Comparison of ENCODE assay signal across 8 mouse cellular contexts in genomic region chr7:96796033-96796741, GRCm38 (mm10).
DNase-seq lines count a peak whose midpoint lies in the region; ATAC-seq and TF ChIP-seq lines count a peak whose summit lies in the region.

No protein-coding gene starts in this region.

- H3K9ac ChIP-seq in intestine, embryonic 14.5 days (ENCODE audit: low read length), result no peak overlapping the region
- H3K9ac ChIP-seq in intestine, postnatal 0 days (ENCODE audit: low read depth, low read length), result no peak overlapping the region
- H3K9ac ChIP-seq in heart, embryonic 13.5 days, result no peak overlapping the region
- no peak overlapping the region for H3K9ac ChIP-seq in limb, embryonic 15.5 days
- H3K9ac ChIP-seq in neural tube, embryonic 14.5 days (replicated peaks; ENCODE audit: low read depth, low read length), result no peak overlapping the region

- peaks cover 37% of the 10 kb centered on the region for H3K4me1 ChIP-seq in intestine, embryonic 14.5 days (replicated peaks; ENCODE audit: control insufficient read depth, insufficient read depth, low read length)
- no peaks in the 10 kb centered on the region; the same call in 1 of the 2 replicates for H3K4me1 ChIP-seq in intestine, postnatal 0 days (replicated peaks; ENCODE audit: control insufficient read depth, insufficient read depth, low read length)
- peaks cover 37% of the 10 kb centered on the region for H3K4me1 ChIP-seq in heart, embryonic 13.5 days
- H3K4me1 ChIP-seq in limb, embryonic 15.5 days, result peaks cover 51% of the 10 kb centered on the region
- H3K4me1 ChIP-seq in neural tube, embryonic 14.5 days (ENCODE audit: control insufficient read depth, insufficient read depth, low read length), result peaks cover 26% of the 10 kb centered on the region

- H3K4me3 ChIP-seq in intestine, embryonic 14.5 days (ENCODE audit: low read depth, low read length), result no peak overlapping the region
- H3K4me3 ChIP-seq in intestine, postnatal 0 days (ENCODE audit: low read depth, low read length), result no peak overlapping the region
- H3K4me3 ChIP-seq in heart, embryonic 13.5 days, result no peak overlapping the region
- H3K4me3 ChIP-seq in limb, embryonic 15.5 days, result no peak overlapping the region
- H3K4me3 ChIP-seq in neural tube, embryonic 14.5 days (ENCODE audit: low read depth, low read length), result no peak overlapping the region

- 31% methylated on average over 9 of the region's 9 CpGs for WGBS in intestine, embryonic 14.5 days
- WGBS in intestine, postnatal 0 days, result 43% methylated on average over 9 of the region's 9 CpGs
- WGBS in heart, embryonic 13.5 days, result 40% methylated on average over 9 of the region's 9 CpGs
- 21% methylated on average over 9 of the region's 9 CpGs for WGBS in limb, embryonic 15.5 days
- WGBS in neural tube, embryonic 14.5 days, result 32% methylated on average over 9 of the region's 9 CpGs

- H3K4me2 ChIP-seq in intestine, embryonic 14.5 days (ENCODE audit: low read length), result no peak overlapping the region
- no peak overlapping the region for H3K4me2 ChIP-seq in intestine, postnatal 0 days (replicated peaks; ENCODE audit: low read depth)
- H3K4me2 ChIP-seq in heart, embryonic 13.5 days, result 0 out of 2 replicates have a peak overlapping the region, but pooled peaks have one; percentile 9
- peak overlapping the region; percentile 17; the same call in 1 of the 2 replicates for H3K4me2 ChIP-seq in limb, embryonic 15.5 days
- no peak overlapping the region for H3K4me2 ChIP-seq in neural tube, embryonic 14.5 days (ENCODE audit: low read depth, low read length)

- H3K36me3 ChIP-seq in intestine, embryonic 14.5 days (ENCODE audit: control insufficient read depth, insufficient read depth, low read length), result no peaks in the 10 kb centered on the region
- no peaks in the 10 kb centered on the region; the same call in 1 of the 2 replicates for H3K36me3 ChIP-seq in intestine, postnatal 0 days (ENCODE audit: control insufficient read depth, insufficient read depth)
- H3K36me3 ChIP-seq in heart, embryonic 13.5 days, result 0 out of 2 replicates have a peak, but pooled peaks cover 2% of the 10 kb centered on the region
- no peaks in the 10 kb centered on the region for H3K36me3 ChIP-seq in limb, embryonic 15.5 days
- no peaks in the 10 kb centered on the region for H3K36me3 ChIP-seq in neural tube, embryonic 14.5 days (ENCODE audit: control insufficient read depth, insufficient read depth, low read length)

- DNase-seq in intestine, embryonic 14.5 days (ENCODE audit: low spot score), result no peak
- DNase-seq in fibroblast of lung, adult 2 months (ENCODE audit: low read depth), result peak; percentile 97
- DNase-seq in kidney, postnatal 10 days, result peak; percentile 89
- DNase-seq in spleen, postnatal 4 days (ENCODE audit: low spot score in 2 of 2), result no peak

- TF ChIP-seq CTCF in intestine, postnatal 0 days (IDR thresholded peaks at IDR 0.05; ENCODE audit: low read depth), result no peak

- peak; percentile 63; the same call in 1 of the 2 replicates for ATAC-seq in intestine, embryonic 14.5 days (replicated peaks; ENCODE audit: low FRiP score, low TSS enrichment, low read depth)
- ATAC-seq in intestine, postnatal 0 days, result no peak
- ATAC-seq in heart, embryonic 13.5 days (ENCODE audit: extremely low read depth, insufficient number of reproducible peaks, low FRiP score, low TSS enrichment), result no peak
- peak; percentile 86 for ATAC-seq in limb, embryonic 15.5 days (ENCODE audit: insufficient number of reproducible peaks, low FRiP score, low TSS enrichment, low read depth)
- ATAC-seq in neural tube, embryonic 14.5 days (ENCODE audit: low read depth), result peak; percentile 83

- no peaks in the 10 kb centered on the region for H3K27me3 ChIP-seq in intestine, embryonic 14.5 days (replicated peaks; ENCODE audit: control insufficient read depth, insufficient read depth, low read length)
- H3K27me3 ChIP-seq in intestine, postnatal 0 days (replicated peaks; ENCODE audit: control insufficient read depth, insufficient read depth, low read length), result no peaks in the 10 kb centered on the region
- H3K27me3 ChIP-seq in heart, embryonic 13.5 days (replicated peaks), result 0 out of 2 replicates have a peak, but pooled peaks cover 2% of the 10 kb centered on the region
- H3K27me3 ChIP-seq in limb, embryonic 15.5 days, result no peaks in the 10 kb centered on the region
- H3K27me3 ChIP-seq in neural tube, embryonic 14.5 days (ENCODE audit: control insufficient read depth, insufficient read depth, low read length), result no peaks in the 10 kb centered on the region

- H3K9me3 ChIP-seq in intestine, embryonic 14.5 days (ENCODE audit: control insufficient read depth, low read length), result no peaks in the 10 kb centered on the region
- H3K9me3 ChIP-seq in intestine, postnatal 0 days (ENCODE audit: control insufficient read depth), result no peaks in the 10 kb centered on the region
- no peaks in the 10 kb centered on the region for H3K9me3 ChIP-seq in heart, embryonic 13.5 days
- no peaks in the 10 kb centered on the region for H3K9me3 ChIP-seq in limb, embryonic 15.5 days
- no peaks in the 10 kb centered on the region for H3K9me3 ChIP-seq in neural tube, embryonic 14.5 days (ENCODE audit: control insufficient read depth, low read length)

- H3K27ac ChIP-seq in intestine, embryonic 14.5 days (ENCODE audit: low read depth), result peak overlapping the region; percentile 83
- H3K27ac ChIP-seq in intestine, postnatal 0 days (ENCODE audit: low read depth, low read length), result no peak overlapping the region
- H3K27ac ChIP-seq in heart, embryonic 13.5 days (replicated peaks), result peak overlapping the region; percentile 86
- H3K27ac ChIP-seq in limb, embryonic 15.5 days, result peak overlapping the region; percentile 90
- H3K27ac ChIP-seq in neural tube, embryonic 14.5 days (ENCODE audit: low read depth, low read length), result peak overlapping the region; percentile 84

Comparison
In these comparisons a context has a peak if more than half of its experiments do, and no peak if none do; other contexts are left out.
1. ATAC-seq: peak in intestine, embryonic 14.5 days (single experiment), limb, embryonic 15.5 days (single experiment) and neural tube, embryonic 14.5 days (single experiment); none in intestine, postnatal 0 days (single experiment) and heart, embryonic 13.5 days (single experiment).
2. DNase-seq: peak in fibroblast of lung, adult 2 months (single experiment) and kidney, postnatal 10 days (single experiment); none in intestine, embryonic 14.5 days (single experiment) and spleen, postnatal 4 days (0 of 2).
3. H3K4me2 ChIP-seq: peak in heart, embryonic 13.5 days (single experiment) and limb, embryonic 15.5 days (single experiment); none in intestine, embryonic 14.5 days (single experiment), intestine, postnatal 0 days (single experiment) and neural tube, embryonic 14.5 days (single experiment).